Mouse (Mus musculus) R1 (cell line): ENCODE data around the gene Arpc4.
A peak's percentile ranks its signal among the peaks of the same experiment; 100 is the strongest.
"Not testable (repeated sequence)": the region's sequence is repeated elsewhere in the genome, so short reads cannot be mapped to it uniquely, and the experiment has no call there.

Experiments
- DNase-seq: peaks from one replicate; pipeline ENCODE4 v3.0.0-alpha.2; 2018; ENCODE audit warnings: low read depth, low spot score

Gene Arpc4

GRCm38 (mm10) chr6:113377496-113378385, at the start of gene Arpc4, which contains the start of gene Tada3:
Gene Arpc4 (plus strand): TSS chr6:113378115.
Gene Tada3 (minus strand): TSS chr6:113377883.
- peak; percentile 98 for DNase-seq

GRCm38 (mm10) chr6:113329396-113329795, 48.5 kb upstream of the Arpc4 start:
- DNase-seq, result no peak

GRCm38 (mm10) chr6:113330547-113330946, 47.4 kb upstream of the Arpc4 start:
- peak; percentile 41 for DNase-seq

- DNase-seq, result no peak
Observed at GRCm38 (mm10) chr6:113331721-113332120, 46.2 kb upstream of the Arpc4 start.

- not testable (repeated sequence) for DNase-seq
Observed at GRCm38 (mm10) chr6:113332734-113333133, 45.2 kb upstream of the Arpc4 start.

GRCm38 (mm10) chr6:113333137-113333950, 44.6 kb upstream of the Arpc4 start:
- no peak for DNase-seq

GRCm38 (mm10) chr6:113334216-113334615, 43.7 kb upstream of the Arpc4 start:
- DNase-seq, result no peak

GRCm38 (mm10) chr6:113336852-113337620, 40.9 kb upstream of the Arpc4 start:
- DNase-seq, result no peak

GRCm38 (mm10) chr6:113341574-113341973, 36.3 kb upstream of the Arpc4 start:
- no peak for DNase-seq

- DNase-seq, result no peak
Observed at GRCm38 (mm10) chr6:113342297-113342696, 35.6 kb upstream of the Arpc4 start.

GRCm38 (mm10) chr6:113343177-113344092, 34.5 kb upstream of the Arpc4 start, which contains the start of gene Camk1:
Gene Camk1 (minus strand): TSS chr6:113343984.
- DNase-seq, result peak; percentile 61

- DNase-seq, result no peak
Observed at GRCm38 (mm10) chr6:113344321-113344720, 33.6 kb upstream of the Arpc4 start.

GRCm38 (mm10) chr6:113346897-113347296, 31.0 kb upstream of the Arpc4 start:
- peak; percentile 56 for DNase-seq

GRCm38 (mm10) chr6:113350538-113350937, 27.4 kb upstream of the Arpc4 start:
- peak; percentile 91 for DNase-seq

GRCm38 (mm10) chr6:113351161-113351560, 26.8 kb upstream of the Arpc4 start:
- DNase-seq, result peak; percentile 88

- DNase-seq, result no peak
Observed at GRCm38 (mm10) chr6:113351653-113352052, 26.3 kb upstream of the Arpc4 start.

- DNase-seq, result no peak
Observed at GRCm38 (mm10) chr6:113352820-113353219, 25.1 kb upstream of the Arpc4 start.

- no peak for DNase-seq
Observed at GRCm38 (mm10) chr6:113353696-113354095, 24.2 kb upstream of the Arpc4 start.

GRCm38 (mm10) chr6:113361476-113361875, 16.4 kb upstream of the Arpc4 start:
- peak; percentile 76 for DNase-seq

- no peak for DNase-seq
Observed at GRCm38 (mm10) chr6:113362241-113362640, 15.7 kb upstream of the Arpc4 start.
